Mouse (Mus musculus) skeletal muscle tissue, adult 2 months (tissue): Measurements from ENCODE around the gene Dpp7.

Experiments
- DNase-seq: peaks from one replicate; pipeline ENCODE4 v3.0.0-alpha.2; 2012; ENCODE audit warnings: low read depth, low spot score

The Dpp7 gene

DNA sequence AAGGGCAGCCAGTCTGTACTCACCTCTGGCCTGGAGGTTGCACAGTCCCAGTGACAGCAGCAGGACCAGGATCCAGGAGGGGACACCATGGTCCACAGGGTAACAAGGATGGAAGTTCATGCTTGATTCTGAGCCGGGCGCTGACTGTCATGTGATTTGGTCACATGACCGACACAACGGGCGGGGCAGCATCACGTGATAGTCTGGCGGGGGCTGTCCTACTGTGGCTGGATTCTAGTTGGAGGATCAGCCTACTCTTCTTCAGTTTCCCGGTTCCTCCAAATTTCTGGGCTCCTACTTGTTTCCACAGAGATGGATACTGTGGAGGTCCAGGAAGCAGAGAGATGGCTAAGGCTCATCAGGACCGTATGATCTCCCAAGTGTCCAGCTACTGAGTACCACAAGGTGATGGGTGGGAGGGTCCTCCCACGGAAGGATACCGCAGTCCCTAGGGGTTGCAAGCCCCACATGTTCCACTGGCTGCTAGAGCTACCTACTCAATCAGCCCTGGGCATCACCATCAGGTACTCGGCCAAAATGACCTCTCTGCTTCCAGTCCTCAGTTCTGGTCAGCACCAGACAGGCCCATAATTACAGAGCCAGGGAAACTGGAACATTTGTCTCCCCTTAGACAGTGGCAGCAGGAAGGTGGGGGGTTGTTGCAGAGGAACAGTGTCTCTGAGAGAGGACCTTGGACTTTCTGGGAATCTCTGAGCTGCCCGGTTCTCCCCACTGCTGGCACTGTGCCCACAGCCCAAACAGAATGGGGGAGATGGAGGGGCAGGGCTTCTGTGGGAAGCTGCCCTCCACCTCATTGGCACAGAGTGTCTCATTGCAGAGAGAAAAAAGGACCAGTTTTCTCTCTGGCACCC is at the start of gene Dpp7:
Dpp7 (minus strand) TSS at position 152 of the 872 bp plus-strand sequence.
- peak; percentile 84 for DNase-seq

DNA sequence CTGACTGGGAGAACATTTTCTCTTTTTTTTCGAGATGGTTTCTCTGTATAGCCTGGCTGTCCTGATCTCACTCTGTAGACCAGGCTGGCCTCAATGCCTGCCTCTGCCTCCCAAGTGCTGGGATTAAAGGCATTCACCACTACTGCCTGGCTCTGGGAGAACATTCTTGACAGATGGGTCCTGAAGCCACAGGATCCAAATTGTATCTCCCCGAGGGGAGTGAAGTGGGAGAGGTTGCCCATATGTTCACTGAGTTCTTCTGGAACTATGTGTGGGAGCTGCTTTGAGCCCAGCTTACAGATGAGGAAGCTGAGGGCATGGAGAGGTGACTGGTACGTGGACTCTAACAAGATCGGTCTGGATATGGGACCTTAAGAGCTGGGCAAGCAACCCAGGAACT is 47.8 kb upstream of the Dpp7 start:
- no peak for DNase-seq

DNA sequence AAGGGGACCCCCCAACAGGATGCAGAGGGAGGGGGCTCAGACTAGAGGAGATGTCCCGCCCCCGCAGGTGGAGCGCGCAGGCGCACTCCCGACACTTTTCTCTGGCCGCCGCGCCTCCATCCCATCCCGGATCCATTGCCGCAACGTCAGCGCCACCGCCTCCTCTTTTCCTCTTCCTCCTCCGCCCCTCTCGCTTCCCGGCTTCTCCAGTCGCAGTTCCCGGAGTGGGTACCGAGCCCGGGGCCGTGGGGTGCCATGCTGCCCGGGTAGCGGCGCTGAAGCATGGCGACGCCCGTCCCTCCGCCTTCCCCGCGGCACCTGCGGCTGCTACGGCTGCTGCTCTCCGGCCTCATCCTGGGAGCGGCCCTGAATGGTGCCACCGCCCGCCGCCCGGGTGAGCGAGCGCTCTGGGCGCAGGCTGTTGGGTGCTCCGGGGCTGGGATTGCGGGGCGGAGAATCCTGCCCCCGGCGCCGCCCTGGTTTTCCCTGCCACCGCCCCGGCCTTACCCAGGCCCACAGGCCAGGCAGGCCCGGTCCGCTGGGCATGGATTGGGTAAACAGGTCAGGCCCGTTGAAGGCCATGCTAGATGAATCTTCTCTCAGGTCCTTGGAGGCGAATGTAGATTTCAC is 46.9 kb upstream of the Dpp7 start:
- no peak for DNase-seq

DNA sequence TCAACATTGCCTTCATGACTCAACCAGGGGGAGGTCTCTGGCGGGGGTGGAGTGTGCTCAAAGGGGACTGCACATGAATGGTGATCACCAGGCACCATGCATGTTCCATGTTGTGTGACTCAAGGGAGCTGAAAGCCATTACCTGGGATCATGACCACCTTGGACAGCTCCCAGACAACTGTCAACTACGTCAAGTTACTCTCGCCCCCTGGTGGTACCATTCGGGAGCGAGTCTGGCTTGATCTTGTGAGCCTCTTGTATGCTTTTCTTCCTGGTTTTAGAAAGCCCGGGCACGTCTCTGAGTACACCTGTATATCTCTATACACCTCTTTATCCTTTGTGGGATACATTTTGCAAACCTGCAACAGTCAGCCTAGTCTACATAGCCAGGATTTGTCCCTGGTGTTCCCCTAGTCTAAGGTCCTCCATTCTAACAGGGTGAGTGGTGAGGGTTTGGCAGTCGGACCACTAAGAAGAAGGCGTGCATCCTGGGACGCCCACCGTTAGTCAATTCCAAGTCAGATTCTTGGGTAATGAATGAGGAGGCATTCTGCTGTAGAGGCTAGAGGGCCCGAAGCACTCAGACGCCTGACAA is 46.3 kb upstream of the Dpp7 start:
- no peak for DNase-seq

DNA sequence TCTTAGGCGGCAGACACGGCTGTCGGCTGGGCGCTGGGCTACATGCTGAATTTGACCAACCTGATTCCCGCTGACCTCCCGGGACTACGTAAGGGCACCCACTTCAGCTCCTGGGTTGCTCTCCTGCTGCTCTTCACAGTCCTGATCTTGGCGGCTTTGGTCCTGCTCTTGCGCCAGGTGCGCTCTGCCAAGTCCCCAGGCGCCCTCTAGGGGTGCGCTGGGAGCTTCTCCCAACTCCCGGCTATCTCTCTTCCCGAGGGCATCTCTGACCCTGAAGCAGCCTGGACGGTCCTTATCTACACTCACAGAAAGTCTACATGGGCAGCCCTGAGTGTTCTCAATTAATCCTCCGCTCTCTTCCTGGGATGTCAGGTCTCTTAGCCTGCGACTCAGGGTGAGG is 44.6 kb upstream of the Dpp7 start:
- peak; percentile 57 for DNase-seq

DNA sequence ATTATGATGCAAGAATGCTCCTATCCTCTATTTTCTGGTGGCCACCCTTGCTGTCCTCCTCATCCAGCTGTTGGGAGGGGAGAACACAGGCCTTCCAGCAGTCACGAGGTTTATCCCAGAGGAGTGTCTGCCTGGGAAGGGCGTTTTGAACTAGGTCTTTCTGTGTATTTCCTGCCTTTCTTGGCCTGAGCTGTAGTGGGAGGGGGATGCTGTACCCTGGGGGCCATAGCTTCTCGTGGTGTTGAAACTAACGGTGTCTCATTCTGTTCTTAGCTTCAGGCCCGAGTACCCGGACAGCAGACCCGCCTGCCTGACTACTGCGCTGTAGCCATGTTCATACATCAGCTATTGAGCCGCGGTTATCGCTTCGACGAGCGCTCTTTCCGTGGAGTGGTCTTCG is 44.1 kb upstream of the Dpp7 start:
- DNase-seq, result peak; percentile 82

DNA sequence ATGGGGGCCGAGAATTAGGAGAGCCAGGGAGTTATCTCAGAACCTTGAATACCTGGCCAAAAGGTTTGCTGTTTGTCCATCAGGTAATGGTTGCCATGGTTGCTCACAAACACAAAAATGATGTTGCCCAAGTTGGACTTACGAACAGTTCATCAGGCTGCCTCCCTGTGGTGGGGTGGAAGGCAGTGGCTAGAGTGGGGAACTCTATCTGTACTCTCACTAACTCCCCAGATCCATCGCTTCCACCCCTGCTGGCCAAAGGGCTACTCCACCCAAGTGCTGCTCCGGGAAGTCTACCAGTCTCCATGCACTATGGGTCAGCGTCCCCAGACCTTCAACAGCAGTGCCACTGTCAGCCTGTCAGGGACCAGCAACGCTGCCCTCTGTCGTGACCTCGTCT is 42.9 kb upstream of the Dpp7 start, which contains the start of gene Npdc1:
Npdc1 (plus strand) TSS at position 301 of the 400 bp plus-strand sequence.
- DNase-seq, result no peak

DNA sequence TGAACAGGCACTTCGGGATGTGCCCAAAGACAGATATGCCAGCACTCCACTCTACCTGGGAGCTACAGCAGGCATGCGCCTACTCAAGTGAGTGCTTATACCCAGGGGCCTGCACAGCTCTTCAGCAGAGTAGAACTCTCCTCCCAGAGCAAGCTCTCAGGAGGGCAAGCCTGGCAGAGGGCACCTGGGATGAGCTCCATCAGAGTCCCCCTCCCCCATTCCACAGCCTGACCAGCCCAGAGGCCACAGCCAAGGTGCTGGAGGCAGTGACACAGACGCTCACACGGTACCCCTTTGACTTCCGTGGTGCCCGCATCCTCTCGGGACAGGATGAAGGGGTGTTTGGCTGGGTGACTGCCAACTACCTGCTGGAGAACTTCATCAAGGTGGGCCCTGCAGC is 41.9 kb upstream of the Dpp7 start:
- DNase-seq, result no peak

DNA sequence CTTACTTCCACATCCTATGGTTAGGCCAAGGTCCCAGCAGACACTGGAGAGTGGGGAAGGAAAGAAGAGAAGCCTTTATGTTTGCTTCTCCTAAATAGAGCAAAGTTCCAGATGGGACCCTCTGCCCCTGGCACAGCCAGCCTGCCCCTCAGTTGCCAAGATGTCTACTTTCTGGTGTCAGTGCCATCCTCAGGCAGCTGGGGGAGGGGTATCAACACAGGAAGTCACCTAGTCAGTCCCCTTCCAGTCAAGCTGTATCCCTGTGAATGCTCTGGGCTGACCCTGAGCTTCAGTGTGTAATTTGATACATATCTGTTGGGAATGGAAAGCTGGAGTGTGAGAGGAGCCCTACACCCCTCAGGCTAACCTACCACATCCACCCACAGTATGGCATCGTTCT is 40.9 kb upstream of the Dpp7 start:
- no peak for DNase-seq

DNA sequence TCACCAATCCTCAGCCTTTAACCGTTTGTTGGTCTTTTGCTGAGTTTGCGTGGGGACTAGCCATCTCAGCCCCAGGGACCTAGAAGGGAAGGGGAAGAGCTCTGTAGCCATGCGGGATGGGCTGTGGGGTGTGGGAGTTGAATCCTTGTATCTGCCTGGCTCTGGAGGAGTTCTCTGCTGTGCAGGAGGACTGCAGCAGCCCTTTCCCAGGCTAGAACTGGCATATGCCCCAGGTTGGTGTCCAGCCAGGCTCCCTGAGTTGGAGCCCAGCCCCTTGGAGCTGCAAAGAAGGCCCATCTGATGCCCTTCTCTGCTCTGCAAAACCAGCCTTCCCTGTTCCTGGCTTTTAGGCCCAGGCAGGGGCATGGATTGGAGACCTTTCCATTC is 40.4 kb upstream of the Dpp7 start:
- DNase-seq, result no peak

DNA sequence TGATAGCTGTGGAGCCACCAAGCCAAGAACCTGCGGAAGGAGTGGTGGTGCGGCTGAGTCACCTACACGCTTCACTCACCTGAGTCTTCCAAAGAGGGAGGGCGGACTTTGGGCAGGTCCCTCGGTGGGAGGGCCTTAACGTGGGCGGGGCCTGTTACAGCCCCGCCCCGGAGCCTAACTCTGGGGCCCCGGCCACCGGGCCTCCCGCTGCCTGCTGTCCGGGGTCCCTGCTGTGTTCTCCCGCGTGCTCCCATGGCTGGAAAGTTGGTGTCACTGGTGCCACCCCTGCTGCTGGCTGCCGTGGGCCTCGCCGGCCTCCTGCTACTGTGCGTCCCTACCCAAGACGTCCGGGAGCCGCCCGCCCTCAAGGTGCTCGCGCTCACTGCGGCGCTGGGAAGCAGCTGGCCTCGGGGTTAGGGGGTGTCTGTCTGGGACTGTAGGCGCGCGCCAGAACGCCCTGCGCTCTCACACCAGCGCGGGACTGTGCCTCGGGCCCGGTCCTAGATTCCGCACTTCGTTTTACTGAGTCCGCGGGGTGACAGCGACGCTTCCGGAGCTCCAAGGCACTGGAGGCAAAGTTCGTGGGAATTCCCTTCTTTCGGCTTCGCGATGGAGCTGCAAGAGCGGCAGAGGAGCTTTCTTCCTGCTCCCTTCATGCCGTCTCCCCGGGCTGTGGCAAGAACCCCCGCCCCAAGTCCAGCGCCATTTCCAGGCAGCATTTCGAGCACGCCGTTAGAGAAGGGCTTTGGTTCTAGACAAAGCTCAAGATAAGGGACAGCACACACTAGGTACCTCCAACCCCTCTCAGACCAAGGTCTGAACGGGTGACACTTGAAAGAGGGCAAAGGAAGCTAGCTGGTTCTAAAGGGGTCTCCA is 39.8 kb upstream of the Dpp7 start, which contains the start of gene Entpd2:
Entpd2 (plus strand) TSS at position 154 of the 876 bp plus-strand sequence.
- DNase-seq, result no peak

DNA sequence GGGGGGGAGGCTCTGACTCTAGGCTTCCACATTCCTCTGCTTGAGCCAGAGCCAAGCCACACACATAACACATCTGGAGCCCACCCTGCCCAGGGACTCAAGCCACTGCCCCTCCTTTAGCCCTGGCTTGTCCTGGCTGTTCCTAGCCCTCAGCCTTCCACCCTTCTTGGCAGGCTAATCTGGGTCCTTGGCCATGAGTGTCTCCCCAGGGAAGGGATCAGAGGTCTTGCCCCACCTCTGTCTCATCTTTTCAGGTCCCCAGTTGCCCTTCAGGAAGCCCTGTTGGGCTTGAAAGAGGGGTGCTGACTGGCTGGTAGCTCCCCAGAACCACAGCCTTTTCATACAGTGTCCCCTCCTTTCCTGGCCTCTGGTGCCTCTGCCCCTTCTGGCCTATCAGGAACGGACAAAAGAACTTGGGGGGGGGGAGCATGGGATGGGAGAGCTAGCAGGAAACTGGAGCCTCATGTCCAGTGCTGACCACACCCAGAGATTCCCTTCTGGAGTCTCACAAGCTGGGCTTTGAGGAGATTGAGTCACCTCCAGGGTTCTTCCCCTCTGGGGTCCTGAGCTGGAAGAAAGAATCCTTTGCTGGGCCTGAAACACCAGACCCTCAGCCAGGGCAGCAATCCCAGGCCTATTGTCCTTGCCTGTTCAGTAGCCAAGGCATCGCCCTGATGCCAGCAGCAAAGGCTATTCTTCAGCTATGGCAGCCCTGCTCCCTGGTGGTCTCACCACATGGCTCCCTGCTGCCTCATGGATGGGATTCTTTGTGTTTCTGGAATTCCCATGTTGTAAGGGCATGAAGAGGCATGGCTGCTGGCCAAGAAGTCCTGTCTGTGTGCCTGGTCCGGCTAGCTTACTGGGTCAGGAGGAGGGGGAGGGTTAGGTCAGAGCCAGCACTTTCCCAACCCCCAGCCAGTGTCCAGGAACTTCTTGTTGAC is 38.4 kb upstream of the Dpp7 start:
- peak; percentile 75 for DNase-seq

DNA sequence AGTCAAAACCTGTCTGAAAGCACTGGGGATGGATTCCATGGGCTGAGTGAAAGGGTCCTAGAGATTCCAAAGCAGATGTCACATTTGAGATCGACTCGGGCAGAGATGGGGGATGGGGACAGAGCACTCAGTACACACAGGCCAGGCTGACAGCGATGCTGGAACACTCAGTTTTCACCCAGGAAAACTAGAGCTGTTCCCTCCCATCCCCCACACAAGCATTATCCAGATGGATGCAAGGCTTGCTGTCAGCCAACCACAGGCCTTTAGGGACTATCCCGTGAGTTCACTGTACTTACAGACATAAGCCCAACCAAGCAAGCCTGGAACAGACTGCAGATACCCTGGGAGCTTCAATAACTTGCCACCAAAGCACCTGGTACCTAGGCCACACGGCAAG is 35.1 kb upstream of the Dpp7 start:
- DNase-seq, result no peak

DNA sequence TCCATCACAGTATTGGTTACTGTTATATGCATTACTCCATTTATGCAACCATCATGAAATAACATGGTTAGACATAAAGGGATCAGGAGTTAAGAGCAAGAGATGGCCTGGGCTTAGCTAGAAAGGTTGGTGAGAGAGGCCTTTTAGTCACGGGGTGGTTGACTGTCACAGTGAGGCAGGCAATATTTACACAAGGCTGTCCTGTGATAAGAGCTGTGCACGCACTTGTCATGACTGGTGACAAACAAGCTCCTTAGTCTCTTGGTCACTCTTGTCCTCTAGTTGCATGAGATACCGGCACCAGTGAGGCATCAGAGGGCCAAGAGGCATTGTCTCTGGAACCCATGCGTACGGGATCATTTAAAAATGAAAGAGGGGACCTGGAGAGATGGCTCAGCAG is 28.3 kb upstream of the Dpp7 start:
- no peak for DNase-seq

DNA sequence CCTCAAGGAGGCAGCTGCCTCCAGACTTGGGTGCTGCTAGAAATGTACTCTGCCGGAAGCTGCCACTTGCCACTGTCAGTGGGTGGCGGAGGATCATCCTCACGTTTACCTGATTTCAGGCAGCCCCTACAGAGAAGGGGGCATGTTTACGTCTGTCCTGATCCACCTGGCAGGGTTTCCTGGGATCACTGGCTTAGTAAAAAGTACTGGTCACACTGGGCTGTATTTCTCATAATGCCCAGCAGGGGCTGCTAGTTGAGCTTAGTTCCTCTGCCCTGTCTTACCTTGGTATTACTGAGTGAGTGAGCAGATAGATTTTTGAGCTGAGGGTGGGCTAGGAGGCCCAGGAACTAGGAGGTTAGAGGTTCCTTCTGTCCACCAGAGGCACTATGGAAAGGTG is 20.4 kb upstream of the Dpp7 start:
- no peak for DNase-seq

DNA sequence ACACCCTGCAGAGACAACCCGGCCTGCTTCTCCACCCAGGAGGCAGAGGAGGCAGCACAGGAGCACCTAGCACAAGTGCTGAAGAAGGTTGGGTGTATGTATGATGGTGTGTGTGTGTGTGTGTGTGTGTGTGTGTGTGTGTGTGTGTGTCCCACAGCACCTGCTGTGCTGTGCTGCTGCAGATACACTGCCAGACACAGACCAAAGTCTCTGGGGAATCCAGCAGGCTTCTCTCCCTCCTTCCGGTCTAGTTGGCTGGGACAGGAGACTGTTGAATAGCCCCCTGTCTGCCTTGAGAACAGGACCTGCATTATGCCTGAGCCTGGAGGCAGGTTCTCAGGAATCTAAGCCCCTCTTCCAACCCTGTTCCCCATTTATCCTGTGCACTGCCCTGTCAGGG is 17.3 kb upstream of the Dpp7 start:
- DNase-seq, result no peak

DNA sequence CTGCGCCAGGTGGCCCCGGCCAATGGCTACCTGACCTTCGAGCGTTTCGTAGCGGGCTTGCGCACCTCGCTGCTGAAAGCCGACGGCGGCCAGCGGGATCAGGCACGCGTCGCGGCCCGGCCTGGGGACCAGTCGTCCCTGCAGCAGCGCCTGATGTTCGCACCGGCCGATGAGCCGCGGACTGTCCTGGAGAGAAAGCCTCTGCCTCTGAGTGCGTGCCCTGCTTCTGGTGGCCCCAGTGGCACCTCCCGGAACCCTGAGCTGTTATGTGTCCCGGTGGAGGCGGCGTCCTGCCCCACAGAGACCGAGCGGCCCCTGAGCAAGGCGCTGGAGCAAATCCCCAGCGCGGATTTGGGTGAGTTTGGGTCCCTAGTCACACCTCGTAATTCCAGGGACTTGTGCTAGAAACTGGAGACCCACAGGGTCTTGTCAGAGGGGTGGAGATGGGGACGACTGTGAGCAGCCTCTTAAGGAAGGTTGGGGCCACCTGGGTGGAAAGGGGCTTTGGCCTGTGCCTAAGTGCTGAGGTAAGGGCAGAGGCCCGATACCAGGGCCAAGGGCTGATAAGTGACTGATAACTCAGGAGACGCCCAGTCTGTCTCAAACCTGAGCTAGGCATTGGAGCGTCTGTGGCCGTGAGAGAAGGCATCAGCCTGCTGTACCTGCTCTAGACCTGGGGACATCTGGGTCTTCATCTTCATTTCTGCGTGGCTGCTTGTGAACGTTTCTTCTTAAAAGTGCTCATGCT is 16.7 kb upstream of the Dpp7 start:
- no peak for DNase-seq

DNA sequence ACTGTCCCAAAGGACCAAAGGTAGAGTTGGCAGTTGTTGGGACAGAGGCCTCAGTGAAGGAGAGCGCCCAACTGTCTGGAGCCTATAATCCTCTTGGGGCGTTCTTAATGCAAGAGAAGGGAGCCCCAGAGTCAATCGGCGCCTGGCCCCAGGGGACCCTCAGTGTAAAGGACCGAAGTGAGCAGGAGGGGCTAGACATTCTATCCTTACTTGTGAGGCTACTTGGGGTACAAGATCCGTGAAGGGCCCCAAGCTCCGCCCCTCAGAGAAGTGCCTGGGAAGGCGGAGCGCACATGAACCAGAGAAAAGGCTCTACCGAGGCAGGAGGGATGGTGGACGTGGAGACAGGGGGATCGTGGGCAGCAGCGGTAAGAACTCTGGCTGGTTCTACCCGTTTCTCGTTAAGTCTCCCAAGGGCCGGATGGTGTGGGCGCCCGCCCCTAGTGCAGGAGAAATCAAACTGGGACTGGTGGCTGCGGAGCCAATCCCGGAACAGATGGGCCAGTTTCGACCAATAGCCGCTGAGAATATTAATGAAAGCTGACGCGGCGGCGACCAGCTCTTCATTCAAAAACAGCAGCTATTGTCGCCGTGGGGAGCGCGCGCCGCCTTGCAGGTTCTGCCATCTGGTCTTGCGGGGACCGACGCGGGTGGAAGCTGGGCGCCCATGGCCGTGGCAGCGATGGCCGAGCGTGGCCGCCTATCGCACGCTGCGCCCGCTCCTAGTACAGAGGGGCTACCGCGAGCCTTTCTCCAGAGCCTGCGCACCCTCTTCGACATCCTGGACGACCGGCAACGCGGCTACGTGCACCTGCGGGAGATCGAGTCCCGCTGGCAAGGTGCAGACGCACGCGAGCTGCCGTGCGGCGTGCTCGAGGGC is 15.8 kb upstream of the Dpp7 start, which contains the start of gene Sapcd2:
Sapcd2 (plus strand) TSS at position 558 of the 880 bp plus-strand sequence.
- DNase-seq, result peak; percentile 71

DNA sequence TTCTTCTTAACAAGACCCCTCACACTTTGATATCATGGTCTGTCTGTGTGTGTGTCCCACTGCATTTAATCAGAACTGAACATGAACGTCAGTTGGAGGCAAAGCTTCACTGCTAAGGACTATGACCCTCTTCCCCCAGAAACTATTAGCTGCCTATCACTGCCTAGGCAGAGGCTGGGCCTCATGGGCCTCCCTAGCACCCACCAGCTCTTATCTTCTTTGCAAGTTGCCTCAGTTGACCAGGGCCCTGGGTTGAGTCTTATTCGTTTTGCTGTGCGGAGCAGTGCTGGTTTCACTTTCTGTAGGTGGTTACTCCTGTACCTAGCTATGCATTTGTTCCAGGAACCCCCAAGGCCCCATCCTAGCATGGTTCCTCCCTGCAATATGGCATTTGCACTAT is 13.8 kb upstream of the Dpp7 start:
- no peak for DNase-seq
